In genomic region chr11:35283767-35284166, GRCm38 (mm10) we compare ENCODE assay signal across 10 mouse cellular contexts.
DNase-seq lines count a peak whose midpoint lies in the region; ATAC-seq lines count a peak whose summit lies in the region.
"Had no signal": no experiment of that assay in that cellular context is flagged by ENCODE, and none has a peak within 500 bp of the region (broad histone marks: within the 10 kb centered on the region; RNA-seq: fewer than 3 reads in every experiment).

No protein-coding gene starts in this region.

- H3K4me1 ChIP-seq in heart, embryonic 10.5 days = peaks cover 58% of the 10 kb centered on the region
- peaks cover 26% of the 10 kb centered on the region for H3K4me1 ChIP-seq in midbrain, embryonic 10.5 days

- no peaks in the 10 kb centered on the region for H3K27me3 ChIP-seq in heart, embryonic 10.5 days (ENCODE audit: insufficient read depth, poor library complexity, severe bottlenecking)
- peaks cover 57% of the 10 kb centered on the region for H3K27me3 ChIP-seq in midbrain, embryonic 10.5 days (ENCODE audit: low read depth, poor library complexity, severe bottlenecking)

- DNase-seq in cerebellum, postnatal 4 days (ENCODE audit: low spot score in 2 of 2) = no peak
- DNase-seq in kidney, adult 11 months = peak; percentile 46
- DNase-seq in kidney, adult 18-20 months = no peak
- DNase-seq in heart, embryonic 10.5 days (ENCODE audit: low spot score) = no peak
- peak; percentile 17 for DNase-seq in midbrain, embryonic 10.5 days (ENCODE audit: low spot score)
- no peak for DNase-seq in lung, postnatal 4 days
- DNase-seq in spleen, postnatal 36 days (ENCODE audit: low spot score in 2 of 2) = no peak

- WGBS in heart, embryonic 10.5 days = 90% methylated on average over 3 of the region's 3 CpGs
- WGBS in midbrain, embryonic 10.5 days = 26% methylated on average over 3 of the region's 3 CpGs

- no peaks in the 10 kb centered on the region for H3K36me3 ChIP-seq in heart, embryonic 10.5 days
- no peaks in the 10 kb centered on the region for H3K36me3 ChIP-seq in midbrain, embryonic 10.5 days
- H3K36me3 ChIP-seq: lung, embryonic 15.5 days had no signal

- H3K9me3 ChIP-seq in heart, embryonic 10.5 days = no peaks in the 10 kb centered on the region
- no peaks in the 10 kb centered on the region for H3K9me3 ChIP-seq in midbrain, embryonic 10.5 days (replicated peaks)
- H3K9me3 ChIP-seq: lung, embryonic 15.5 days had no signal

- H3K27ac ChIP-seq in heart, embryonic 10.5 days = peak overlapping the region; percentile 89
- 0 out of 2 replicates have a peak overlapping the region, but pooled peaks have one; percentile 19 for H3K27ac ChIP-seq in midbrain, embryonic 10.5 days (replicated peaks)
- H3K27ac ChIP-seq: lung, embryonic 15.5 days had no signal

- no peak overlapping the region for H3K4me3 ChIP-seq in heart, embryonic 10.5 days
- H3K4me3 ChIP-seq in midbrain, embryonic 10.5 days = no peak overlapping the region
- H3K4me3 ChIP-seq: erythroblast, embryonic 14.5 days; lung, embryonic 15.5 days had no signal

- peak; percentile 38; the same call in 1 of the 2 replicates for ATAC-seq in cerebellum, adult (ENCODE audit: insufficient number of reproducible peaks, low FRiP score, low TSS enrichment)

Comparison
In these comparisons a context has a peak if more than half of its experiments do, and no peak if none do; other contexts are left out.
1. DNase-seq: peak in kidney, adult 11 months (single experiment) and midbrain, embryonic 10.5 days (single experiment); none in cerebellum, postnatal 4 days (0 of 2), kidney, adult 18-20 months (single experiment), heart, embryonic 10.5 days (single experiment), lung, postnatal 4 days (0 of 2) and spleen, postnatal 36 days (0 of 2).